Mouse (Mus musculus): Measurements from ENCODE around the gene Lce1c. TPM values are rescaled to one million over a fixed set of nuclear protein-coding genes. Genes with fewer than 3 reads are reported as not detected.
"Not testable (repeated sequence)": the region's sequence is repeated elsewhere in the genome, so short reads cannot be mapped to it uniquely, and the experiment has no call there.

The Lce1c gene
- not detected for total RNA-seq (2021)
- long read RNA-seq, experiment 1, result 0 reads
- long read RNA-seq, experiment 2, result 0 reads

GRCm38 (mm10) chr3:92678947-92679346, at the start of gene Lce1c:
TSS of gene Lce1c (plus strand) at chr3:92679247.
- TF ChIP-seq CTCF (IDR thresholded peaks at IDR 0.05), result no peak

GRCm38 (mm10) chr3:92637745-92638652, 41.0 kb upstream of the Lce1c start:
- TF ChIP-seq CTCF (IDR thresholded peaks at IDR 0.05), result no peak
- Histone ChIP-seq H3K4me3 (no peak overlapping the region), H3K27ac (no peak overlapping the region)
- intact Hi-C loops (cut with DNase I), result no loop called here
- no peak for DNase-seq (ENCODE audit: extremely low spot score in 1 of 2, low spot score in 2 of 2)

More at GRCm38 (mm10) chr3:92678947-92679346, at the start of gene Lce1c:
- H3K27ac ChIP-seq, result no peak within 1 kb of the TSS
- intact Hi-C loops (cut with DNase I), result no loop called here
- no peak for DNase-seq (ENCODE audit: extremely low spot score in 1 of 2, low spot score in 2 of 2)
- H3K4me3 ChIP-seq, result no peak within 1 kb of the TSS

GRCm38 (mm10) chr3:92638653-92638991, 40.4 kb upstream of the Lce1c start:
- no peak for TF ChIP-seq CTCF (IDR thresholded peaks at IDR 0.05)
- H3K4me3 ChIP-seq, result no peak overlapping the region
- intact Hi-C loops (cut with DNase I), result no loop called here

GRCm38 (mm10) chr3:92639854-92640253, 39.2 kb upstream of the Lce1c start:
- TF ChIP-seq CTCF (IDR thresholded peaks at IDR 0.05), result no peak
- DNase-seq (ENCODE audit: extremely low spot score in 1 of 2, low spot score in 2 of 2), result no peak
- intact Hi-C loops (cut with DNase I), result no loop called here
- Histone ChIP-seq H3K4me3 (no peak overlapping the region), H3K27ac (no peak overlapping the region)

More at GRCm38 (mm10) chr3:92638653-92638991, 40.4 kb upstream of the Lce1c start:
- no peak for DNase-seq (ENCODE audit: extremely low spot score in 1 of 2, low spot score in 2 of 2)
- H3K27ac ChIP-seq, result no peak overlapping the region

GRCm38 (mm10) chr3:92648207-92648606, 30.8 kb upstream of the Lce1c start, which contains the start of gene Lce1a1:
TSS of gene Lce1a1 (minus strand) at chr3:92648307.
- intact Hi-C loops (cut with DNase I), result no loop called here

GRCm38 (mm10) chr3:92656826-92657225, 22.2 kb upstream of the Lce1c start, which contains the start of gene Lce1b:
TSS of gene Lce1b (minus strand) at chr3:92656926.
- intact Hi-C loops (cut with DNase I), result no loop called here
- no peak for TF ChIP-seq CTCF (IDR thresholded peaks at IDR 0.05)
- Histone ChIP-seq H3K4me3 (no peak within 1 kb of the TSS), H3K27ac (no peak within 1 kb of the TSS)
- DNase-seq (ENCODE audit: extremely low spot score in 1 of 2, low spot score in 2 of 2), result no peak

More at GRCm38 (mm10) chr3:92648207-92648606, 30.8 kb upstream of the Lce1c start, which contains the start of gene Lce1a1:
- no peak for TF ChIP-seq CTCF (IDR thresholded peaks at IDR 0.05)
- no peak for DNase-seq (ENCODE audit: extremely low spot score in 1 of 2, low spot score in 2 of 2)
- Histone ChIP-seq H3K27ac (no peak within 1 kb of the TSS), H3K4me3 (no peak within 1 kb of the TSS)

- H3K4me3 ChIP-seq, result no peak within 1 kb of the TSS
- no peak for TF ChIP-seq CTCF (IDR thresholded peaks at IDR 0.05)
- intact Hi-C loops (cut with DNase I), result no loop called here
- H3K27ac ChIP-seq, result no peak within 1 kb of the TSS
- DNase-seq (ENCODE audit: extremely low spot score in 1 of 2, low spot score in 2 of 2), result no peak
These were observed 8.8 kb upstream of the Lce1c start, which contains the start of gene Lce1a2 for GRCm38 (mm10) chr3:92670215-92670614. TSS of gene Lce1a2 (minus strand) at chr3:92670315.

GRCm38 (mm10) chr3:92687110-92687509, 8.1 kb downstream of the Lce1c start, which contains the start of gene Lce1d:
TSS of gene Lce1d (minus strand) at chr3:92687210.
- no peak within 1 kb of the TSS for H3K4me3 ChIP-seq
- no peak for TF ChIP-seq CTCF (IDR thresholded peaks at IDR 0.05)
- intact Hi-C loops (cut with DNase I), result no loop called here
- H3K27ac ChIP-seq, result no peak within 1 kb of the TSS
- no peak for DNase-seq (ENCODE audit: extremely low spot score in 1 of 2, low spot score in 2 of 2)

GRCm38 (mm10) chr3:92689154-92689553, 10.1 kb downstream of the Lce1c start:
- DNase-seq (ENCODE audit: extremely low spot score in 1 of 2, low spot score in 2 of 2); H3K27ac ChIP-seq; intact Hi-C loops (cut with DNase I); H3K4me3 ChIP-seq: not testable (repeated sequence)

- H3K27ac ChIP-seq, result no peak overlapping the region
- no peak for DNase-seq (ENCODE audit: extremely low spot score in 1 of 2, low spot score in 2 of 2)
- intact Hi-C loops (cut with DNase I), result no loop called here
- TF ChIP-seq CTCF (IDR thresholded peaks at IDR 0.05), result no peak
- no peak overlapping the region for H3K4me3 ChIP-seq
These were observed 12.6 kb downstream of the Lce1c start for GRCm38 (mm10) chr3:92691688-92692087.

- DNase-seq (ENCODE audit: extremely low spot score in 1 of 2, low spot score in 2 of 2), result no peak
- H3K27ac ChIP-seq, result no peak overlapping the region
- intact Hi-C loops (cut with DNase I), result no loop called here
- H3K4me3 ChIP-seq, result no peak overlapping the region
- TF ChIP-seq CTCF (IDR thresholded peaks at IDR 0.05), result no peak
These were observed 15.6 kb downstream of the Lce1c start for GRCm38 (mm10) chr3:92694613-92695012.

- TF ChIP-seq CTCF (IDR thresholded peaks at IDR 0.05), result no peak
- intact Hi-C loops (cut with DNase I), result no loop called here
- H3K27ac ChIP-seq, result no peak within 1 kb of the TSS
- DNase-seq (ENCODE audit: extremely low spot score in 1 of 2, low spot score in 2 of 2), result no peak
- H3K4me3 ChIP-seq, result no peak within 1 kb of the TSS
These were observed 29.9 kb downstream of the Lce1c start, which contains the start of gene Lce1e for GRCm38 (mm10) chr3:92708974-92709373. TSS of gene Lce1e (minus strand) at chr3:92709074.

Measured in left cerebral cortex, adult 2 months (tissue).